Mouse (Mus musculus): ENCODE measurements around the gene Mia2. TPM values are rescaled to one million over a fixed set of nuclear protein-coding genes. Genes with fewer than 3 reads are reported as not detected.
A peak's percentile ranks its signal among the peaks of the same experiment; 100 is the strongest.

Gene Mia2
- polyA plus RNA-seq, 1 experiment from 2014 or later = 131 TPM

DNA sequence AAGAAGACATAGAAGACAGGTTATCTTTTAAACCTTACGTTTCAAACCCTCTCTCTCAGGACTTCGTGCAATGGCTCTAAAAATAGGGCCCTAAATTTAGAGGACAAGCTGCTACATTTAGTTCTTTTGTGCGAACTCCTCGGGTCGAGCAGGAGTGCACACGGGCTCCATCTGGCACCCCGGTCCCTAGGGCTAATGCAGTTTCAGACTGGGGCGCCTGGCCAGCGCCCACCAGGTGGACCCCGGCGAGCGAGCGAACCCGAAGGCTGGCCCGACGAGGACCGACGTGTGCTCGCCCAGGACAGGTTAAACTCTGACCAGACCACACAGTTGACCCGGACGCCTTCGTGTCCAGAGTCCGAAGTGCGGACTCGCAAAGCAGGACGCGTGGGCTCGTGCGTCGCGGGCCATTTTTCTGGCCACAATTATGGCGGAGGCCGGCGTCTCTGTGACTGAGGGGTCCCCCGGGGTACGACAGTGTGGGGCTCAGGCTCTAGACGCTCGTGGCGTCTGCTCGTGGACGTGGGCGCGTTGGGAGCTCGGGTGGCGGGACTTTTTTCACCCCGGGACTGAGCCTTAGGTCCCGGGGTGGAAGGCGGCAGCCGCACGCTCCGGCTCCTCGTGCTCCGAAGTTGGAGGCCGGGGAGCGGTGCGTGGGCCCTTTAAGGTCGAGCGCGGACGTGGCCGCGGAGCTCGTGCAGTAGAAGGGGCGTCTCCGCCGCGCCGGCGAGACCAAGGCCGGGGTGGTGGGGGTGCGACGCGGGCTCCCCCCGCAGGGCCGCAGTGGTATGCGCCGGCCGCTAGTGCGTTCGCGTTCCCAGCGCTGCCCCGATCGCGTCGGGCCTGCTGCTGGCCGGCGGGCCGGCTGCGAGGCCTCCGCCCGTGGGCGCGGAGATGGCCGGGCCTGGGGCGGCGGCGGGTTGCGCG, 35.3 kb downstream of the Mia2 start:
- H3K4me3 ChIP-seq (ENCODE audit: low read depth, low read length) = peak overlapping the region; percentile 85
- H3K36me3 ChIP-seq (ENCODE audit: control insufficient read depth, insufficient read depth) = no peaks in the 10 kb centered on the region
- WGBS = under 1% methylated on average over 89 of the region's 100 CpGs
- H3K9me3 ChIP-seq (ENCODE audit: control insufficient read depth) = no peaks in the 10 kb centered on the region
- H3K27me3 ChIP-seq (replicated peaks; ENCODE audit: control insufficient read depth, insufficient read depth, low read length) = no peaks in the 10 kb centered on the region
- H3K9ac ChIP-seq (ENCODE audit: low read depth, low read length) = peak overlapping the region; percentile 90
- peak overlapping the region; percentile 84 for H3K4me2 ChIP-seq (replicated peaks; ENCODE audit: low read depth)
- peak; percentile 59 for TF ChIP-seq CTCF (IDR thresholded peaks at IDR 0.05; ENCODE audit: low read depth)
- H3K4me1 ChIP-seq (replicated peaks; ENCODE audit: control insufficient read depth, insufficient read depth, low read length) = no peaks in the 10 kb centered on the region; the same call in 1 of the 2 replicates
- peak overlapping the region; percentile 99 for H3K27ac ChIP-seq (ENCODE audit: low read depth, low read length)
- peak; percentile 90 for ATAC-seq

- Histone ChIP-seq H3K27ac (ENCODE audit: low read depth, low read length) (peak overlapping the region; percentile 99), H3K9me3 (ENCODE audit: control insufficient read depth) (no peaks in the 10 kb centered on the region), H3K9ac (ENCODE audit: low read depth, low read length) (peak overlapping the region; percentile 90), H3K4me2 (replicated peaks; ENCODE audit: low read depth) (peak overlapping the region; percentile 84), H3K27me3 (replicated peaks; ENCODE audit: control insufficient read depth, insufficient read depth, low read length) (no peaks in the 10 kb centered on the region), H3K4me3 (ENCODE audit: low read depth, low read length) (peak overlapping the region; percentile 85), H3K36me3 (ENCODE audit: control insufficient read depth, insufficient read depth) (no peaks in the 10 kb centered on the region), H3K4me1 (replicated peaks; ENCODE audit: control insufficient read depth, insufficient read depth, low read length) (no peaks in the 10 kb centered on the region; the same call in 1 of the 2 replicates)
- no peak for TF ChIP-seq CTCF (IDR thresholded peaks at IDR 0.05; ENCODE audit: low read depth)
- under 1% methylated on average over 28 of the region's 30 CpGs for WGBS
- ATAC-seq = peak; percentile 8
Measured at GRCm38 (mm10) chr12:59131578-59131946, 36.0 kb downstream of the Mia2 start.

GRCm38 (mm10) chr12:59132462-59132861, 36.9 kb downstream of the Mia2 start:
- Histone ChIP-seq H3K27me3 (replicated peaks; ENCODE audit: control insufficient read depth, insufficient read depth, low read length) (no peaks in the 10 kb centered on the region), H3K9me3 (ENCODE audit: control insufficient read depth) (no peaks in the 10 kb centered on the region), H3K9ac (ENCODE audit: low read depth, low read length) (no peak overlapping the region), H3K27ac (ENCODE audit: low read depth, low read length) (no peak overlapping the region), H3K4me2 (replicated peaks; ENCODE audit: low read depth) (peak overlapping the region; percentile 84), H3K4me3 (ENCODE audit: low read depth, low read length) (peak overlapping the region; percentile 85), H3K4me1 (replicated peaks; ENCODE audit: control insufficient read depth, insufficient read depth, low read length) (no peaks in the 10 kb centered on the region; the same call in 1 of the 2 replicates), H3K36me3 (ENCODE audit: control insufficient read depth, insufficient read depth) (peaks cover 4% of the 10 kb centered on the region; the same call in 1 of the 2 replicates)
- no peak for ATAC-seq
- WGBS = 36% methylated on average over 3 of the region's 3 CpGs
- no peak for TF ChIP-seq CTCF (IDR thresholded peaks at IDR 0.05; ENCODE audit: low read depth)

GRCm38 (mm10) chr12:59132940-59133339, 37.3 kb downstream of the Mia2 start:
- 62% methylated on average over 7 of the region's 7 CpGs for WGBS
- Histone ChIP-seq H3K4me3 (ENCODE audit: low read depth, low read length) (no peak overlapping the region), H3K9ac (ENCODE audit: low read depth, low read length) (no peak overlapping the region)

GRCm38 (mm10) chr12:59133437-59133999, 37.9 kb downstream of the Mia2 start:
- Histone ChIP-seq H3K27me3 (replicated peaks; ENCODE audit: control insufficient read depth, insufficient read depth, low read length) (no peaks in the 10 kb centered on the region), H3K4me2 (replicated peaks; ENCODE audit: low read depth) (no peak overlapping the region; the same call in 1 of the 2 replicates), H3K4me1 (replicated peaks; ENCODE audit: control insufficient read depth, insufficient read depth, low read length) (no peaks in the 10 kb centered on the region; the same call in 1 of the 2 replicates), H3K9ac (ENCODE audit: low read depth, low read length) (no peak overlapping the region), H3K9me3 (ENCODE audit: control insufficient read depth) (no peaks in the 10 kb centered on the region), H3K27ac (ENCODE audit: low read depth, low read length) (no peak overlapping the region), H3K36me3 (ENCODE audit: control insufficient read depth, insufficient read depth) (peaks cover 12% of the 10 kb centered on the region), H3K4me3 (ENCODE audit: low read depth, low read length) (no peak overlapping the region)
- 80% methylated on average over 10 of the region's 10 CpGs for WGBS
- ATAC-seq = no peak
- TF ChIP-seq CTCF (IDR thresholded peaks at IDR 0.05; ENCODE audit: low read depth) = no peak

More at GRCm38 (mm10) chr12:59132940-59133339, 37.3 kb downstream of the Mia2 start:
- no peaks in the 10 kb centered on the region for H3K27me3 ChIP-seq (replicated peaks; ENCODE audit: control insufficient read depth, insufficient read depth, low read length)
- no peak overlapping the region for H3K27ac ChIP-seq (ENCODE audit: low read depth, low read length)
- H3K36me3 ChIP-seq (ENCODE audit: control insufficient read depth, insufficient read depth) = peaks cover 8% of the 10 kb centered on the region
- peak overlapping the region; percentile 84 for H3K4me2 ChIP-seq (replicated peaks; ENCODE audit: low read depth)
- ATAC-seq = no peak
- no peaks in the 10 kb centered on the region; the same call in 1 of the 2 replicates for H3K4me1 ChIP-seq (replicated peaks; ENCODE audit: control insufficient read depth, insufficient read depth, low read length)
- TF ChIP-seq CTCF (IDR thresholded peaks at IDR 0.05; ENCODE audit: low read depth) = peak; percentile 39; the same call in 1 of the 2 replicates
- H3K9me3 ChIP-seq (ENCODE audit: control insufficient read depth) = no peaks in the 10 kb centered on the region

GRCm38 (mm10) chr12:59135096-59135495, 39.5 kb downstream of the Mia2 start:
- Histone ChIP-seq H3K36me3 (ENCODE audit: control insufficient read depth, insufficient read depth) (peaks cover 26% of the 10 kb centered on the region), H3K4me3 (ENCODE audit: low read depth, low read length) (no peak overlapping the region)

More at GRCm38 (mm10) chr12:59135096-59135495, 39.5 kb downstream of the Mia2 start:
- no peaks in the 10 kb centered on the region for H3K9me3 ChIP-seq (ENCODE audit: control insufficient read depth)
- H3K4me2 ChIP-seq (replicated peaks; ENCODE audit: low read depth) = no peak overlapping the region
- no peaks in the 10 kb centered on the region for H3K27me3 ChIP-seq (replicated peaks; ENCODE audit: control insufficient read depth, insufficient read depth, low read length)
- H3K27ac ChIP-seq (ENCODE audit: low read depth, low read length) = no peak overlapping the region
- ATAC-seq = no peak
- WGBS = 92% methylated on average over 4 of the region's 4 CpGs
- H3K9ac ChIP-seq (ENCODE audit: low read depth, low read length) = no peak overlapping the region
- TF ChIP-seq CTCF (IDR thresholded peaks at IDR 0.05; ENCODE audit: low read depth) = no peak
- H3K4me1 ChIP-seq (replicated peaks; ENCODE audit: control insufficient read depth, insufficient read depth, low read length) = no peaks in the 10 kb centered on the region; the same call in 1 of the 2 replicates

Data from intestine, postnatal 0 days (tissue).